Mouse (Mus musculus) CH12.LX (cell line): Measurements from ENCODE around the gene Car10. TPM values are rescaled to one million over a fixed set of nuclear protein-coding genes. Genes with fewer than 3 reads are reported as not detected.

Source experiments
- DNase-seq: peaks from one replicate; pipeline ENCODE4 v3.0.0-alpha.2; 2013; ENCODE audit errors: extremely low read depth
- H3K27ac ChIP-seq: 2 replicates; pipeline ENCODE4 v1.5.1; 2012; ENCODE audit warnings: low read depth, mild to moderate bottlenecking, control low read depth, moderate library complexity; ENCODE audit not compliant: insufficient read depth
- H3K27me3 ChIP-seq: replicated peaks from 2 replicates; pipeline ENCODE3; 2012; ENCODE audit warnings: inconsistent platforms
- H3K36me3 ChIP-seq, 2 experiments: replicated peaks in 1 of 2; 2 replicates each; pipeline versions ENCODE3 to v1.6.1; 2012; ENCODE audit warnings: inconsistent platforms in 1 of 2, low read length in 1 of 2, mild to moderate bottlenecking in 1 of 2, mixed read lengths in 1 of 2, moderate library complexity in 1 of 2; ENCODE audit not compliant: control insufficient read depth in 1 of 2, insufficient read depth in 1 of 2
- H3K4me1 ChIP-seq, 2 experiments: 2 replicates each; pipeline ENCODE4 v1.6.1; 2012; ENCODE audit warnings: inconsistent platforms in 1 of 2, moderate library complexity in 1 of 2; ENCODE audit not compliant: insufficient read depth in 2 of 2, control insufficient read depth in 1 of 2
- H3K4me2 ChIP-seq: 2 replicates; pipeline ENCODE4 v1.6.1; 2012; ENCODE audit warnings: low read depth, mild to moderate bottlenecking, control low read depth; ENCODE audit not compliant: poor library complexity, insufficient read depth, severe bottlenecking
- H3K4me3 ChIP-seq, 3 experiments: fragments of 150-350 bp in 1 of 3; sonication (generic) in 1 of 3; replicated peaks in 1 of 3; 2 replicates each; pipeline versions ENCODE3 to v1.5.1; 2011 to 2012; ENCODE audit warnings: low read depth in 2 of 3, low read length in 2 of 3, mild to moderate bottlenecking in 2 of 3, moderate library complexity in 2 of 3, control low read depth in 1 of 3, improper control_type of control experiment in 1 of 3, inconsistent platforms in 1 of 3, mixed read lengths in 1 of 3; ENCODE audit not compliant: poor library complexity in 1 of 3
- H3K79me2 ChIP-seq: replicated peaks from 2 replicates; pipeline ENCODE4 v1.6.1; 2012; ENCODE audit warnings: mild to moderate bottlenecking, moderate library complexity; ENCODE audit not compliant: control insufficient read depth, poor library complexity, insufficient read depth, severe bottlenecking; ENCODE audit errors: extremely low read depth
- H3K9ac ChIP-seq: 2 replicates; pipeline ENCODE4 v1.6.1; 2012; ENCODE audit warnings: low read depth, mild to moderate bottlenecking, control low read depth, moderate library complexity; ENCODE audit not compliant: insufficient read depth
- H3K9me3 ChIP-seq: replicated peaks from 2 replicates; pipeline ENCODE3; 2012; ENCODE audit warnings: low read length, inconsistent platforms, mixed read lengths
- CHD1 ChIP-seq: IDR thresholded peaks from 2 replicates; pipeline ENCODE4 v1.6.1; 2012; ENCODE audit warnings: low read depth, low read length, improper control_type of control experiment, inconsistent platforms
- E2F4 ChIP-seq: IDR thresholded peaks from 2 replicates; pipeline ENCODE4 v1.6.1; 2011; ENCODE audit warnings: low read depth, low read length, improper control_type of control experiment; ENCODE audit not compliant: insufficient replicate concordance
- ELF1 ChIP-seq: IDR thresholded peaks from 2 replicates; pipeline ENCODE4 v1.6.1; 2014; ENCODE audit warnings: low read depth, mild to moderate bottlenecking, inconsistent platforms, low read length, improper control_type of control experiment
- EP300 ChIP-seq: IDR thresholded peaks from 2 replicates; pipeline ENCODE4 v1.6.1; 2011; ENCODE audit warnings: low read length, improper control_type of control experiment
- ETS1 ChIP-seq: conservative IDR thresholded peaks from 2 replicates; pipeline ENCODE4 v1.6.1; 2012; ENCODE audit warnings: low read depth, mild to moderate bottlenecking, inconsistent platforms, low read length, improper control_type of control experiment, moderate library complexity
- IRF4 ChIP-seq: IDR thresholded peaks from 2 replicates; pipeline ENCODE4 v1.6.1; 2014; ENCODE audit warnings: low read depth, mild to moderate bottlenecking, inconsistent platforms, low read length, improper control_type of control experiment
- JUN ChIP-seq: IDR thresholded peaks from 2 replicates; pipeline ENCODE4 v1.6.1; 2011; ENCODE audit warnings: low read depth, mild to moderate bottlenecking, low read length, improper control_type of control experiment, moderate library complexity; ENCODE audit not compliant: insufficient read depth
- JUND ChIP-seq: conservative IDR thresholded peaks from 2 replicates; pipeline ENCODE4 v1.6.1; 2011; ENCODE audit warnings: low read depth, low read length, improper control_type of control experiment
- KAT2A ChIP-seq: IDR thresholded peaks from 2 replicates; pipeline ENCODE4 v1.6.1; 2012; ENCODE audit warnings: low read length, improper control_type of control experiment, inconsistent platforms; ENCODE audit not compliant: insufficient replicate concordance
- MAZ ChIP-seq: IDR thresholded peaks from 2 replicates; pipeline ENCODE4 v1.6.1; 2012; ENCODE audit warnings: low read depth, mild to moderate bottlenecking, inconsistent platforms, low read length, improper control_type of control experiment, moderate library complexity
- MEF2A ChIP-seq: IDR thresholded peaks from 2 replicates; pipeline ENCODE4 v1.6.1; 2014; ENCODE audit warnings: low read depth, mild to moderate bottlenecking, inconsistent platforms, low read length, improper control_type of control experiment, borderline replicate concordance
- MXI1 ChIP-seq: IDR thresholded peaks from 2 replicates; pipeline ENCODE4 v1.6.1; 2011; ENCODE audit warnings: mild to moderate bottlenecking, low read depth, low read length, improper control_type of control experiment
- MYC ChIP-seq: IDR thresholded peaks from 2 replicates; pipeline ENCODE4 v1.6.1; 2011; ENCODE audit warnings: low read depth, mild to moderate bottlenecking, improper control_type of control experiment, low read length
- NRF1 ChIP-seq: IDR thresholded peaks from 2 replicates; pipeline ENCODE4 v1.6.1; 2014; ENCODE audit warnings: low read depth, mild to moderate bottlenecking, inconsistent platforms, low read length, improper control_type of control experiment, moderate library complexity
- PAX5 ChIP-seq: IDR thresholded peaks from 2 replicates; pipeline ENCODE4 v1.6.1; 2012; ENCODE audit warnings: low read length, inconsistent platforms, mixed read lengths
- POLR2A ChIP-seq: IDR thresholded peaks from 2 replicates; pipeline ENCODE4 v1.6.1; 2011; ENCODE audit warnings: low read depth, mild to moderate bottlenecking, improper control_type of control experiment, low read length
- RCOR1 ChIP-seq: conservative IDR thresholded peaks from 2 replicates; pipeline ENCODE4 v1.6.1; 2012; ENCODE audit warnings: low read depth, mild to moderate bottlenecking, inconsistent platforms, low read length, improper control_type of control experiment
- SIN3A ChIP-seq: IDR thresholded peaks from 2 replicates; pipeline ENCODE4 v1.6.1; 2012; ENCODE audit warnings: low read length, improper control_type of control experiment, inconsistent platforms
- SMC3 ChIP-seq: IDR thresholded peaks from 2 replicates; pipeline ENCODE4 v1.6.1; 2011; ENCODE audit warnings: low read depth, low read length, improper control_type of control experiment
- USF2 ChIP-seq: conservative IDR thresholded peaks from 2 replicates; pipeline ENCODE4 v1.6.1; 2011; ENCODE audit warnings: low read depth, low read length, improper control_type of control experiment
- ZC3H11A ChIP-seq: IDR thresholded peaks from 2 replicates; pipeline ENCODE4 v1.6.1; 2012; ENCODE audit warnings: low read depth, mild to moderate bottlenecking, inconsistent platforms, low read length, improper control_type of control experiment
- ZNF384 ChIP-seq: IDR thresholded peaks from 2 replicates; pipeline ENCODE4 v1.6.1; 2012; ENCODE audit warnings: low read depth, low read length, improper control_type of control experiment, inconsistent platforms
- dilution Hi-C: fragments of 300-500 bp; cut with MboI; formaldehyde crosslinking; loops from 2 replicates; pipeline ENCODE4 v1.14.3; 2020; ENCODE audit warnings: low sequenced_read_pairs; ENCODE audit not compliant: extremely low pct_unique_long_range_greater_than_20kb, extremely low pct_ligation_motif_present
- in situ Hi-C: fragments of 300-500 bp; cut with MboI; formaldehyde crosslinking; loops from 3 replicates; pipeline ENCODE4 v1.14.3; 2019; ENCODE audit warnings: low sequenced_read_pairs, low pct_ligation_motif_present, low pct_unique_long_range_greater_than_20kb, mixed read lengths
- polyA plus RNA-seq: library from polyadenylated mRNA; unstranded; fragments of >175 nt; gene quantifications from 2 replicates; pipeline ENCODE4 v1.2.1, GENCODE M21; 2012; ENCODE audit warnings: low read depth; ENCODE audit not compliant: insufficient read length
- total RNA-seq, 2 experiments: library from RNA; depleted of rRNA; stranded (reverse); fragments of 300-350 nt in 1 of 2; fragments of >200 nt in 1 of 2; gene quantifications; 2 replicates each; pipeline ENCODE4 v1.2.3; 2012 to 2014

Gene Car10
- total and polyA plus RNA-seq, 3 experiments: not detected

GRCm38 (mm10) chr11:93487021-93487420 is 389.2 kb downstream of the Car10 start:
- H3K4me2 ChIP-seq: no peak overlapping the region
- no peak for DNase-seq
- TF ChIP-seq MYC: no peak
- TF ChIP-seq ELF1: no peak
- no peak for TF ChIP-seq JUND
- no peak for TF ChIP-seq MXI1
- TF ChIP-seq NRF1: no peak
- TF ChIP-seq KAT2A: no peak
- no peak for TF ChIP-seq E2F4
- no peak for TF ChIP-seq ZC3H11A
- TF ChIP-seq SIN3A: no peak
- TF ChIP-seq ZNF384: no peak
- TF ChIP-seq, all 38 proteins: peak for 0
- Histone ChIP-seq H3K4me3 (no peak overlapping the region), H3K4me1 (no peaks in the 10 kb centered on the region), H3K36me3 (no peaks in the 10 kb centered on the region), H3K27me3 (peaks cover 47% of the 10 kb centered on the region), H3K79me2 (no peaks in the 10 kb centered on the region), H3K9ac (no peak overlapping the region), H3K9me3 (no peaks in the 10 kb centered on the region), H3K27ac (no peak overlapping the region)
- in situ Hi-C loops (loop anchor here (25.0 kb wide), 1 partner anchor 350 kb away; no protein-coding TSS in a partner anchor), dilution Hi-C loops (no loop called here)

GRCm38 (mm10) chr11:93487913-93488604 is 390.2 kb downstream of the Car10 start:
- Histone ChIP-seq H3K27ac (no peak overlapping the region), H3K79me2 (no peaks in the 10 kb centered on the region), H3K9ac (no peak overlapping the region), H3K4me2 (no peak overlapping the region), H3K4me1 (no peaks in the 10 kb centered on the region), H3K36me3 (no peaks in the 10 kb centered on the region), H3K27me3 (peaks cover 51% of the 10 kb centered on the region), H3K4me3 (no peak overlapping the region), H3K9me3 (no peaks in the 10 kb centered on the region)
- DNase-seq: no peak
- dilution Hi-C loops (no loop called here), in situ Hi-C loops (loop anchor here (25.0 kb wide), 1 partner anchor 351 kb away; no protein-coding TSS in a partner anchor)
- TF ChIP-seq SMC3: no peak
- TF ChIP-seq ELF1: no peak
- no peak for TF ChIP-seq JUND
- TF ChIP-seq USF2: no peak
- no peak for TF ChIP-seq ETS1
- TF ChIP-seq KAT2A: no peak
- no peak for TF ChIP-seq ZNF384
- no peak for TF ChIP-seq NRF1
- no peak for TF ChIP-seq PAX5
- no peak for TF ChIP-seq RCOR1
- no peak for TF ChIP-seq CHD1
- no peak for TF ChIP-seq MEF2A
- TF ChIP-seq ZC3H11A: no peak
- TF ChIP-seq MAZ: no peak
- TF ChIP-seq JUN: no peak
- TF ChIP-seq SIN3A: no peak
- no peak for TF ChIP-seq POLR2A
- TF ChIP-seq IRF4: no peak
- TF ChIP-seq EP300: no peak
